Mouse (Mus musculus) myocyte (in vitro differentiated cells): ENCODE measurements at regions not wholly inside any gene's neighbourhood (a gene's known extent, or its start where the extent isn't known, plus 50 kb on each side); places are given as distances from the start of the nearest gene placed in this dataset.

Experiments
- CEBPB ChIP-seq: IDR thresholded peaks from 2 replicates; pipeline ENCODE4 v1.6.1; 2011; ENCODE audit warnings: mild to moderate bottlenecking, moderate library complexity; ENCODE audit not compliant: poor library complexity, insufficient read depth, severe bottlenecking
- E2F4 ChIP-seq: IDR thresholded peaks from one replicate; pipeline ENCODE4 v1.6.1; 2011; ENCODE audit warnings: mild to moderate bottlenecking, control low read depth, moderate library complexity; ENCODE audit not compliant: insufficient read depth
- POLR2A ChIP-seq: IDR thresholded peaks from one replicate; pipeline ENCODE4 v1.6.1; 2011; ENCODE audit warnings: low read depth, mild to moderate bottlenecking, control low read depth, moderate library complexity; ENCODE audit not compliant: insufficient read length

DNA sequence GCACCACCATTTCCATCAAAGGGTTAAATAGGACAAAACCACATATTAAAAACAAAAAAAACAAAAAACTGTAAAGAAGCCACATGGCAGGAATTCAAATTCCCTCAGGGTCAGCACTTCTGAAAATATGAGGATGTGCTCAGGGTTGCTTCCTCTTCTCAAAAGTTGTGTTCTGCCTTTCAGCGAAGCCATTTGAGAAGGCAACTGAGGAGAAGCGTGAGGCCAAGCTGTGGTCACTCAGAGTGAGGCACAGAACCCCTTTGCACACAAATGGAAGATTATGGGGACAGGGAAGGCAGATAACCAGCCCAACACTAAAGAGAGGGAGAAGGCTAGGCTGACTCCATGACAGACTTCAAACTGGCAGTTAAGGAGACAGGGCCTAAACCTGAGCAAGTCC lies 142.8 kb upstream of the Jade1 start:
- no peak for TF ChIP-seq CEBPB
- no peak for TF ChIP-seq POLR2A
- no peak for TF ChIP-seq E2F4
